Mouse (Mus musculus) small intestine, adult 2 months (tissue): Measurements from ENCODE around the gene Dkkl1. TPM values are rescaled to one million over a fixed set of nuclear protein-coding genes. Genes with fewer than 3 reads are reported as not detected.

Experiments
- H3K27ac ChIP-seq: fragments of 200-500 bp; 2 replicates; pipeline ENCODE4 v1.5.1; 2012; ENCODE audit warnings: low read depth, low read length, control low read depth, inconsistent platforms; ENCODE audit not compliant: insufficient read depth
- H3K27me3 ChIP-seq: fragments of 200-500 bp; 2 replicates; pipeline ENCODE4 v1.6.1; 2012; ENCODE audit warnings: mild to moderate bottlenecking, moderate library complexity, low read length, inconsistent platforms; ENCODE audit not compliant: control insufficient read depth, insufficient read depth
- H3K36me3 ChIP-seq: fragments of 200-500 bp; 2 replicates; pipeline ENCODE4 v1.6.1; 2012; ENCODE audit warnings: mild to moderate bottlenecking, low read length, control low read depth, inconsistent platforms; ENCODE audit not compliant: control insufficient read depth, insufficient read depth
- H3K4me1 ChIP-seq: fragments of 200-500 bp; 2 replicates; pipeline ENCODE4 v1.6.1; 2012; ENCODE audit warnings: low read length, inconsistent platforms, mixed read lengths; ENCODE audit not compliant: control insufficient read depth, insufficient read depth, insufficient read length
- H3K4me3 ChIP-seq: fragments of 200-500 bp; 2 replicates; pipeline ENCODE4 v1.5.1; 2012; ENCODE audit warnings: low read depth, mild to moderate bottlenecking, control low read depth, inconsistent platforms, low read length, moderate library complexity
- CTCF ChIP-seq: fragments of 200-500 bp; IDR thresholded peaks from 2 replicates; pipeline ENCODE4 v1.5.1; 2012; ENCODE audit warnings: low read depth, mild to moderate bottlenecking, control low read depth, inconsistent platforms, low read length, moderate library complexity, mixed read lengths; ENCODE audit not compliant: insufficient replicate concordance, insufficient read length; ENCODE audit errors: extremely low read depth
- POLR2A ChIP-seq: fragments of 200-500 bp; IDR thresholded peaks from 2 replicates; pipeline ENCODE4 v1.6.1; 2012; ENCODE audit warnings: low read depth, mild to moderate bottlenecking, control low read depth, inconsistent platforms, low read length, moderate library complexity
- WGBS: fragments of 180-500 bp; shearing (Covaris S2); methylation state at CpG from one replicate; pipeline ENCODE4 v1.1.7; 2018; 5-methylcytosine and 5-hydroxymethylcytosine counted together
- polyA plus RNA-seq: library from polyadenylated mRNA; depleted of rRNA; stranded (reverse); fragments of >200 nt; gene quantifications from 2 replicates; pipeline ENCODE4 v1.2.3, GENCODE M21; 2012

The Dkkl1 gene
- polyA plus RNA-seq, 1 experiment: 0.24 TPM

DNA sequence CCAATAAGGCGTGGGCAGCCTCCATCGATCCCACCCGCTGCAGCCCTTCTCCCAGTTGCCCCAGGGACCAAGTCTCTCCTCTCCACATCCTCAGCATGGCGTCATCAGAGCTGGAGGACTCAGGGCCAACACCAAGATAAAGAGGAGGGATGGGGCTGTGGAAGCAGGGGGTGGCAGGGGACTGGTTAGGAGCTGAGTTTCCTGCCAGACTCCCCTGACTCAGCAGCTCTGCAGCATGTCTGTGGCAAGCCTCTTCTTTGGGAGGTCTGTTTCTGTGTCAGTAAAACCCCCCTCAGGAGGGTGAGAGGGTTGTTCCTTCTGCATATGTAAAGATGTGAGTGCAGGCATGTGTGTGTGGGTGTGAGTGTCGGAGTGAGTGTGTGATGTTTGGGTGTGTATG is 15.0 kb downstream of the Dkkl1 start:
- WGBS: 66% methylated on average over 5 of the region's 5 CpGs
- Histone ChIP-seq H3K4me1 (no peaks in the 10 kb centered on the region), H3K27me3 (no peaks in the 10 kb centered on the region), H3K27ac (no peak overlapping the region), H3K36me3 (no peaks in the 10 kb centered on the region), H3K4me3 (no peak overlapping the region)
- TF ChIP-seq CTCF (no peak), POLR2A (no peak)

DNA sequence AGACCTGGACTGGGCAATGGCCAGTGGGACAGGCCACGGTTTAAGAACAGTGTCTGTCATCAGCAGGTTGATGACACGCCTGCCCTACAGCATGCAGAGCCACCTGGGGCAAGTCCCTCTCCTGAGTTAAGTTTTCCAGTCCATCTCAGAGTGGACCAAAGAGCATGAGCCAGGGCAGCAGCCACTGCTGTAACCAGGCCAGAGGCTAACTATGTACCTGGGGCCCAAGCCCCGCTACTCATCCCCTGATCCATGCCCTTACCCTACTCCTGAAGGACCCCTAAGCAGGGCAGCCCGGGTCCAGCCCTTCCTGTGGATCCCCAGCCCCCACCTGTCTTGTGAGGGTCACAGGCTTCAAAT is 15.8 kb downstream of the Dkkl1 start:
- Histone ChIP-seq H3K4me3 (no peak overlapping the region), H3K27ac (no peak overlapping the region), H3K4me1 (no peaks in the 10 kb centered on the region), H3K36me3 (no peaks in the 10 kb centered on the region), H3K27me3 (no peaks in the 10 kb centered on the region)
- 78% methylated on average over 4 of the region's 4 CpGs for WGBS
- TF ChIP-seq POLR2A (no peak), CTCF (no peak)

DNA sequence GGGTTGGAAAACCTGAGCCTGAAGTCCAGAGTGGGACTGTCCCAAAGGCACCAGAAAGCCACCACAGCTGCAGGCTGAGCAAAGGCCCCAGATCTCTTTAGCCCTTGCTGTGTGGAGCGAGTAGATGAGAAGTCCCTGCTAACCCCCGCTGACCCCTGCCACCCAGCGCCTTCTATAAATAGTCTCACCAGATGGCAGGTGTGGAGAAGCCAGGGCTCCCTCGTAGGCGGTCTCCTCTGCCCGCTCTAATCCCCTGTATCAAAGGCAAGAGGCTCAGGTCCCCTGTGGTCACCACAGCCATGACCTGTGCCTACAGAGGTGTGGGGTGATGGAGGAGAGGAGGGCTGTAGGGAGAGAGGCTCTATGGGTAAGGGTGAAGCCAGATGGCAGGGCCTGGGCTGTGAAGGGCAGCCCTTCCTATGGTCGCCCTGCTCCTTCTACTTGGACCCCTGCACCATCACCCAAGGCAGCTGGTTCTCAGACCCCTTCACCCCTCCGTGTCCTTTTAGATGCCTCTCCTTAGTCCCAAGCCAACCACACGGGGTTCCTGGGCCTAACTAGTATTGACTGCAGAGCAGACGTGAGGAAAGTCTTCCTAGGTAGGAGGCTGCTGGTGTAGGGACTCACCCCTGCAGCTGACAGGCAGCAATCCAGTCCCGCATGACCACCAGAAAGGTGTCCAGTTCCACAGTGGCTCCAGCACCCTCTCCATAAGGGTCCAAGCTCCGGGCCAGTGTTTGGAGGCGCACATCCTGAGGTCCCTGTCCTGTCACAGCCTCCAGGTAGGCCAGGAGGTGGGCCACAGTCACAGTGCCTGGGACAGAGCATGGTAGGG is 16.4 kb downstream of the Dkkl1 start:
- H3K27me3 ChIP-seq: no peaks in the 10 kb centered on the region
- no peaks in the 10 kb centered on the region for H3K36me3 ChIP-seq
- no peaks in the 10 kb centered on the region for H3K4me1 ChIP-seq
- H3K27ac ChIP-seq: no peak overlapping the region
- WGBS: 71% methylated on average over 13 of the region's 13 CpGs
- no peak overlapping the region for H3K4me3 ChIP-seq
- TF ChIP-seq POLR2A: no peak

DNA sequence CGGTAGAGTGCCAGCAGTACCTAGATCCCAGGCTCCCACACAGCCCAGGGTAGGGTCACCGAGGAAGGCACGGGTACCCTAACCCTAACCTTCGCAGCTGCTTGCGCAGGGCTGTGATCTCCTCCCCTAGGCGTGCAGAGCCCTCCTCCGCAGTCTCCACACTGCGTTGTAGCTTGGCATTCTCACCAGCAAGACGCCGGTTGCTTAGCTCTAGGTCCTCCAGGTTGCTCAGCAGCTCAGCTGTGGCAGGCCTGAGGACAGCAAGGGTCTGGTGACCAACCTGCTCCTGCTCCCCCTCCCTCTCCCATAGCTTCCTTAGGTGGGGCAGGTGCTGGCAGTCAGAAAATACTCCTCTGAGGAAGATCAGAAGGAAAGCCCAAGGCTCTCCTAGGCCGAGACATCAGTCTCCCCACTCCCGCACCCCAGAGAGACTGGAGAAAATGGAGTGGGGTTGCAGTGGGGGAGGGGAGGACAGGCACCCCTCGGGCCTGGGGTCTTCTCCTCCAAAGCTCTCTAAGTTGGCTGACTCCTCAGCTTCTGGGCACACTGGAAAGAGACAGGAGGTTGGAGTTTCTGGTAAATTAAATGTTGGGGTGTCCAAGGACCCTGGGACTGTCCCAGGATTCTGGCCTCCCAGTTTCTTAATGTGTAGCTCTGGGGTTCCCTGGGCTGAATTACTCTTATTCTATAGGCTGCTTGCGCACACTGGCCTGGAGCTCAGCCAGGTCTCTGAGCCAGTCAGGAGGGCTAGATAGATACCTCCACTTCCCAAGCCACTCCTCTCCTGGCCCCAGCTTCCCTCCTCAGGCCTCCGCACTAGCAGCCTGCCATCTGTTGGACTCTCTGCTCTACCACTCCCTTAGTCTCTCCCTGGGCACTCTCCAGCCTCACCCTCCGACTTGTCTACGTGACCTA is 17.8 kb downstream of the Dkkl1 start:
- TF ChIP-seq CTCF: no peak
- TF ChIP-seq POLR2A: no peak
- no peak overlapping the region for H3K4me3 ChIP-seq
- H3K4me1 ChIP-seq: no peaks in the 10 kb centered on the region
- H3K36me3 ChIP-seq: no peaks in the 10 kb centered on the region
- no peak overlapping the region for H3K27ac ChIP-seq
- H3K27me3 ChIP-seq: 0 out of 2 replicates have a peak, but pooled peaks cover 3% of the 10 kb centered on the region
- WGBS: 68% methylated on average over 17 of the region's 17 CpGs

DNA sequence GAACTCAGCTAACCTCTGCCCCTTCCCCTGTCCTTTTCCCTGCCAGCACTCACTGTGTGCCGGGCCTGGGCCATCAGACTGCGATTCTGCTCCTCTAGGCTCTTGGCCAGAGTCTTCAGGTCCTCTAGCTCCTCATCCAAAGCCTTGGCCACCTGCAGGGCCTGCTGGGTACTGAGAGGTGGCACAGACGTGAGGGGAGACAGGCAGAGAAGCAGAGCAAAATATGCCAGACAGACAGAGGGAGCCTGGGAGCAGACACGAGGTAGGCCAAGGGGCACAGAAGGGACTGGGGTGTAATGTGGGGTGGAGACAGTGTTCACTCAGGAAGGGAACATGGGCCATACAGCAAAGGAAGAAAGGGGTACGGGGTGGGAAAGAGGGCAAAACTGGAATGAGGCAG is 18.5 kb downstream of the Dkkl1 start:
- Histone ChIP-seq H3K27me3 (0 out of 2 replicates have a peak, but pooled peaks cover 3% of the 10 kb centered on the region), H3K4me3 (no peak overlapping the region), H3K27ac (no peak overlapping the region), H3K4me1 (no peaks in the 10 kb centered on the region), H3K36me3 (no peaks in the 10 kb centered on the region)
- 61% methylated on average over 5 of the region's 5 CpGs for WGBS
- TF ChIP-seq POLR2A (no peak), CTCF (no peak)

DNA sequence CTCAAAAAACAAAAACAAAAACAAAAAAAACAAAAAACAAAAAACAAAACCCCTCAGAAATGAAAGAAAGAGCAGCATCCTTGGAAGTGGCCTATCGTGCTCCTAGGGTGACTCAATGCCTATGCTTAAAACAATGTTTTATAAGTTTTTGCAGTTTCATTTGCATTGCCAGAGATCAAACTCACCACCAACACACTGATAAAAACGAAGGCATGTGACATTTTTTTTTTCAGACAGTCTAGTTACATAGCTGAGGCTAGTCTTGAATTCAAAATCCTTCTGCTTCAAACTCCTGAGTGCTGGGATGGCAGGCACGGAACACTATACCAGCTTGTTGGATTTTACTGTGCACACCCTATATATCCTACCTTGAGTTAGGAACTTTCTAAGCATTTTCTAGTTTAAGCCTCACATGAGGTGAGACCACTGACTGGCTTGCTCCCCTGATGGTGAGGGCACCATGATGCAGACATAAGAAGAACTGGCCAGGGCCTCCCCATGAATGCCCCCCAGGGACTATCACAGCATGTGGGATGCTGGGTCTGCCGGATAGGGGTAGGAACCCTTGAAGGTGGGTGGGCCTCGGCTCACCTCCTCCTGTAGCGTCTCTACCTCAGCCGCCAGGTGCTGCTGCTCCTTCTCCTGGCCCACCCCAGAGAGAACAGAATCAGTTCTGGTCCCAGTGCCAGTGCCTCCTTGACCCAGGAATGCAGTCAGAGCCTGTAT is 19.2 kb downstream of the Dkkl1 start:
- WGBS: 84% methylated on average over 7 of the region's 7 CpGs
- no peak overlapping the region for H3K4me3 ChIP-seq
- H3K27me3 ChIP-seq: 0 out of 2 replicates have a peak, but pooled peaks cover 3% of the 10 kb centered on the region
- H3K27ac ChIP-seq: no peak overlapping the region
- H3K36me3 ChIP-seq: no peaks in the 10 kb centered on the region
- TF ChIP-seq POLR2A: no peak
- no peak for TF ChIP-seq CTCF
- H3K4me1 ChIP-seq: no peaks in the 10 kb centered on the region
